Mouse (Mus musculus): ENCODE data around the gene Gm9945. TPM values are rescaled to one million over a fixed set of nuclear protein-coding genes. Genes with fewer than 3 reads are reported as not detected.
A peak's percentile ranks its signal among the peaks of the same experiment; 100 is the strongest.

Gene Gm9945
- total and polyA plus RNA-seq, 2 experiments from 2014 or later = 0.28 TPM; not detected in 1

DNA sequence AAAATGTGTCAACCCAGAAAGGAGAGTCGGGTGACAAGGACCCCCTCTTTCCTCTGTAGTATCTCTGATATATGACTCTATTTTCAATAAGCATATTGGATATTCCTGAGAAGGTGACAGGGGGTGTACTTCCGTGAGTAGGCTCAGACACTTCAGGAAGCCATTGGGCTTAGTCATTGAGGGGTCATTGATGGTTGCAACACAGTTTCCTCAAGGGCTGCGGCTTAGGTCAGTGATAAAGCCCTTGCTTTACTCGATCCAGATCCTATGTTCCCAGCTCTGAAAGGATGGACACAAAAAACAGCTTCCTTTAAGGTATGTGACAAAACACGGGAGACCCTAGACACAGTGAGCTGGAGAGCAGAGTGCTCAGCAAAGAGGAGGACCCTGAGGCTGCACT, 23.8 kb downstream of the Gm9945 start:
- H3K9me3 ChIP-seq (ENCODE audit: low read length) = no peaks in the 10 kb centered on the region
- H3K4me1 ChIP-seq (ENCODE audit: insufficient read depth) = no peaks in the 10 kb centered on the region
- DNase-seq (no peak), ATAC-seq (no peak)
- no peak for TF ChIP-seq CTCF (IDR thresholded peaks at IDR 0.05; ENCODE audit: low read depth)
- no peak overlapping the region for H3K4me2 ChIP-seq (ENCODE audit: low read depth)
- H3K4me3 ChIP-seq (ENCODE audit: low read depth, low read length) = no peak overlapping the region
- no peak overlapping the region for H3K9ac ChIP-seq
- no peaks in the 10 kb centered on the region for H3K36me3 ChIP-seq (ENCODE audit: insufficient read depth)
- 86% methylated on average over 5 of the region's 5 CpGs for WGBS
- H3K27ac ChIP-seq (ENCODE audit: low read depth, low read length) = no peak overlapping the region
- no peaks in the 10 kb centered on the region for H3K27me3 ChIP-seq (ENCODE audit: insufficient read depth, low read length)

DNA sequence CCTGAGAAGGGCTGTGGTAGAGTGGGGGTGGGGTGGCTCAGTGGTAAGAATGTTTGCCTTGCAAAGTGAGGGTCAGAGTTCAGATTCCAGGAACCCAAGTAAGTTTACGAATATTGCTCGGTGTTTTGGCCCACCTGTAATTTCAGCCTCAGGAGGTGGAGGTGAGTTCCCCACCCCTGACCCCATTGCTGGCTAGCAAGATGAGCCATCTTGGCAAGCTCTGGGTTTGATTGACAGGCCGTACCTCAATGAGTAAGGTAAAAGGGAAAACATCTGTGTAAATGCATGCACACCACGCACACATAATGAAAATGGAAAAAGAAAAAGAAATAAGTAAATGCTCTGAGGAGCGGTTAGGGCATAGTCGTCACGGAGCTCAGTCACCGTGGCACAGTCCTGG, 24.4 kb downstream of the Gm9945 start:
- H3K4me1 ChIP-seq (ENCODE audit: insufficient read depth) = no peaks in the 10 kb centered on the region
- no peaks in the 10 kb centered on the region for H3K9me3 ChIP-seq (ENCODE audit: low read length)
- H3K27ac ChIP-seq (ENCODE audit: low read depth, low read length) = no peak overlapping the region
- no peaks in the 10 kb centered on the region for H3K36me3 ChIP-seq (ENCODE audit: insufficient read depth)
- no peaks in the 10 kb centered on the region for H3K27me3 ChIP-seq (ENCODE audit: insufficient read depth, low read length)
- DNase-seq = no peak
- H3K4me2 ChIP-seq (ENCODE audit: low read depth) = no peak overlapping the region
- 96% methylated on average over 8 of the region's 8 CpGs for WGBS
- no peak for TF ChIP-seq CTCF (IDR thresholded peaks at IDR 0.05; ENCODE audit: low read depth)
- no peak for ATAC-seq
- H3K9ac ChIP-seq = no peak overlapping the region
- H3K4me3 ChIP-seq (ENCODE audit: low read depth, low read length) = no peak overlapping the region

DNA sequence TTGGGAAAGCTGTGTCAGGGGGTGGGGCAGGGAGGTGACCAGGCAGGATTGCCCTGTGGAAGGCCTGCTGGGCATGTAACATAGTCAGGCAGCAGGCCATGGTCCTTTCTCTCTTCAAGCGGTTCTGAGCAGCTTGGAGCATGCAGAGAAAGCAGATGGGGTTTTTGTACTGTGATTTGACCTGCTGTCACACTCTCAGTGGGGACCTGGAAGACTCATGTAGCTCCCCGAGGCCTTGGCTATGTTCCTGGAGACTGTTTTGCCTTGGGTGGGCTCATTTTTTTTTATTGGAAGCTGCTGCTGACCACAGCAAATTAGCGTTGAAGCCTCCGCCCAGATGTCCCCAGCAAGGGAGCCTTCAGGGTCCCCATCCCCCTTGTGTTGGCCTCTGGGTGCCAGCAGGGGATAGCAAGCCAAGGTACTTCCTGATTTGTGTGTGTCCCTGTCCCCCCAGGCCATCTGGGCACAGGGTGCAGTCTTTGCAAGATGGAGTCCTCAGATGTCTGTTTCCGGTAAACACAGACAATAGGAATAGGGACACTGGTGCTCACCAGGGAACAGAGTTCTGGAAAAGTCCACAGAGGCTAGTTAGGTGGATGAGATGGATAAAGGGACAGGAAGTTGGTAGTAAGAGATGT, 25.2 kb downstream of the Gm9945 start:
- H3K4me1 ChIP-seq (ENCODE audit: insufficient read depth) = no peaks in the 10 kb centered on the region
- no peaks in the 10 kb centered on the region for H3K9me3 ChIP-seq (ENCODE audit: low read length)
- no peak for TF ChIP-seq CTCF (IDR thresholded peaks at IDR 0.05; ENCODE audit: low read depth)
- no peaks in the 10 kb centered on the region for H3K27me3 ChIP-seq (ENCODE audit: insufficient read depth, low read length)
- no peak overlapping the region for H3K4me2 ChIP-seq (ENCODE audit: low read depth)
- no peak overlapping the region for H3K9ac ChIP-seq
- WGBS = 34% methylated on average over 5 of the region's 5 CpGs
- H3K27ac ChIP-seq (ENCODE audit: low read depth, low read length) = no peak overlapping the region; the same call in 1 of the 2 replicates
- no peaks in the 10 kb centered on the region for H3K36me3 ChIP-seq (ENCODE audit: insufficient read depth)
- DNase-seq = peak; percentile 59
- ATAC-seq = peak; percentile 79
- no peak overlapping the region for H3K4me3 ChIP-seq (ENCODE audit: low read depth, low read length)

DNA sequence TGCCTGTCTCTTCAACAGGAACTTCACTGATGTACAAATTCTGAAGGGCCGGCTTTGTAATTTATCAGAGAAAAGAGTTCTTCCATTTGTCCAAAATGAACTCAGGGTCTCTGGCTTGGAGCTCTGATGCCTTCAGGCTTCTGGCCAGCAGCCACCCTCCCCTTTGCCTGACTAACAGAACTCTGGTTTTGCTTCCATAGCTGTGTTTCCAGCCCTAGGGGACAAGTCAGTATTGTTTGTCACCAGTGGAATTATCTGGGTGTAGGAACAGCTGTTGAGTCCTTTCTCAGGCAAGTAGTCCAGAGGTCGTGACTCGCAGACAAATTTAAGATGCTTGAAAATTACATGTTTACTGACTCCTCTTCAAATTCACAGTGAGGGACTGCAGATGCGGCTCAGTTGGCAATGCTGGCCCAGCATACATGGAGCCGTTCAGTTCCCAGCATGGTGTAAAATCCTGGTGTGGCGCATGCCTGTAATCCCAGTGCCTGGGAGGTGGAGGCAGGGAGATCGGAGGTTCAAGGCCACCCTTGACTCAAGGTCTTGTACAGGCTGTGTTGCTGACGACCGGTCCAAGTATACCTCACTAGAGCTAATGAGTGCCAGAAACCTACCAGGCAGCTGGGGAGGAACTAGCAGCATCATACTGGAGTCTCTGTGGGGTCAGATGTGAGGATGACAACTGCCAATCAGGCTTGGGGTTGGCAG, 27.3 kb downstream of the Gm9945 start:
- Histone ChIP-seq H3K4me3 (ENCODE audit: low read depth, low read length) (no peak overlapping the region), H3K9ac (no peak overlapping the region), H3K9me3 (ENCODE audit: low read length) (no peaks in the 10 kb centered on the region), H3K36me3 (ENCODE audit: insufficient read depth) (no peaks in the 10 kb centered on the region), H3K27ac (ENCODE audit: low read depth, low read length) (no peak overlapping the region), H3K4me2 (ENCODE audit: low read depth) (no peak overlapping the region), H3K4me1 (ENCODE audit: insufficient read depth) (no peaks in the 10 kb centered on the region), H3K27me3 (ENCODE audit: insufficient read depth, low read length) (no peaks in the 10 kb centered on the region)
- no peak for DNase-seq
- no peak for ATAC-seq
- WGBS = 82% methylated on average over 9 of the region's 9 CpGs
- TF ChIP-seq CTCF (IDR thresholded peaks at IDR 0.05; ENCODE audit: low read depth) = no peak

DNA sequence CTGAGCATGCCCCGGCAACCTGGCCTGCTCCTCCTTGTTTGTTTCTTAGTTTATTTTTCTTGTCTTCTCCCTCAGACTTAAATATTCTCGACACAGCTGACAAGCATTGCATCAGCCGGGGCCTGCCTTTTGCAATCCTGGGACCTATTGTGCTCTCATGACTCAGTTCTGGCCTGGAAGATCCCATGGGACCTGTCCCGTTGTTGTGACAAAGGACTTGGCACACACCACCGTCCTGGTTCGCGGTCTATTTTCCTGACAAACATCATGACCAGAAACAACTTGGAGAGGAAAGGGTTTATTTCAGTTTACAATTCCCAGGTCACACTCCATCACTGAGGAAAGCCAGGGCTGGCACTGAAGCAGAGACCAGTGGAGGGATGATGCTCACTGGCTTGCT, 28.2 kb downstream of the Gm9945 start:
- Histone ChIP-seq H3K9ac (no peak overlapping the region), H3K4me1 (ENCODE audit: insufficient read depth) (no peaks in the 10 kb centered on the region), H3K4me3 (ENCODE audit: low read depth, low read length) (no peak overlapping the region), H3K9me3 (ENCODE audit: low read length) (no peaks in the 10 kb centered on the region), H3K4me2 (ENCODE audit: low read depth) (no peak overlapping the region), H3K36me3 (ENCODE audit: insufficient read depth) (no peaks in the 10 kb centered on the region), H3K27me3 (ENCODE audit: insufficient read depth, low read length) (no peaks in the 10 kb centered on the region), H3K27ac (ENCODE audit: low read depth, low read length) (no peak overlapping the region)
- ATAC-seq = no peak
- 62% methylated on average over 7 of the region's 7 CpGs for WGBS
- no peak for DNase-seq
- no peak for TF ChIP-seq CTCF (IDR thresholded peaks at IDR 0.05; ENCODE audit: low read depth)

DNA sequence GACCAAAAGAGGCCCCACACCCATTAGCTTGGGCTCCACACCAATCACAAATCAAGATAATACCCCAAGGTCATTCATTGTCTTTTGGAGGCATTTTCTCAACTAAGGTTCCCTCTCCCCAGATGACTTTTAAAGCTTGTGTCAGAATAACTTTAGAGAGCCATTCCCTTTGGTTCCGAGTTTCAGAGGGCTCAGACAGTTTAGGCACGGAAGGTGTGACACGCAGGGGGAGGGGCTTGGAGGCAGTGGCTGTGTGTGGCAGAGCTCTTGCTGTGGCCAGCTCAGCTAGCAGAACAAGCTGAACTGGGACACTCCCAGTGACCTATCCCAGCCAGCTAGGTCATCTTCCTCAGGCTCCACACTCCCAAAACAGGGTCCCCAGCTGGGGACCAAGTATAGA, 28.6 kb downstream of the Gm9945 start:
- no peak for TF ChIP-seq CTCF (IDR thresholded peaks at IDR 0.05; ENCODE audit: low read depth)
- no peak overlapping the region for H3K4me2 ChIP-seq (ENCODE audit: low read depth)
- H3K4me3 ChIP-seq (ENCODE audit: low read depth, low read length) = no peak overlapping the region
- H3K9me3 ChIP-seq (ENCODE audit: low read length) = no peaks in the 10 kb centered on the region
- WGBS = 74% methylated on average over 3 of the region's 3 CpGs
- no peaks in the 10 kb centered on the region for H3K27me3 ChIP-seq (ENCODE audit: insufficient read depth, low read length)
- no peaks in the 10 kb centered on the region for H3K36me3 ChIP-seq (ENCODE audit: insufficient read depth)
- no peak for DNase-seq
- no peaks in the 10 kb centered on the region for H3K4me1 ChIP-seq (ENCODE audit: insufficient read depth)
- no peak for ATAC-seq
- H3K9ac ChIP-seq = no peak overlapping the region
- H3K27ac ChIP-seq (ENCODE audit: low read depth, low read length) = no peak overlapping the region

DNA sequence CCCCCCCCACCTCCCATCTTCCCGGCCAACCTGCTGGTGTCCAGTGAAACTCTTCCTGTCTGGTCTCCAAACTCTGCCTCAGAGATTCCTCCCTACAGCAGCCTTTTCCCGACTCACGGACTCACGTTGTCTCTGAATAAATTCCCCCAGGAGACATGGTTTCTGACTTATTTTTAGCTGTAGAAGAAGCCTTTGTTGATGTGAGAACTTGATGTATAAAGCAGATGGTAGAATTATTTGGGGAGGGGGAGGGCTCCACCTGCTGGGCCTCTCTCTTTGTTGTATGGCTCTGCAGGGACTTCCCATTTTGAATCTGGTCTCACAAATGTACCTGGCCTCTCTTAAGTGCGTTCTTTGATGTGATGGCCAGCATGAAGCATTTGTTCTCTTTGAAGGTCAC, 30.4 kb downstream of the Gm9945 start:
- Histone ChIP-seq H3K9ac (no peak overlapping the region), H3K27me3 (ENCODE audit: insufficient read depth, low read length) (no peaks in the 10 kb centered on the region), H3K4me2 (ENCODE audit: low read depth) (no peak overlapping the region), H3K27ac (ENCODE audit: low read depth, low read length) (no peak overlapping the region), H3K9me3 (ENCODE audit: low read length) (no peaks in the 10 kb centered on the region), H3K4me3 (ENCODE audit: low read depth, low read length) (no peak overlapping the region), H3K36me3 (ENCODE audit: insufficient read depth) (no peaks in the 10 kb centered on the region), H3K4me1 (ENCODE audit: insufficient read depth) (no peaks in the 10 kb centered on the region)
- ATAC-seq = no peak
- WGBS = 43% methylated on average over 5 of the region's 5 CpGs
- no peak for DNase-seq
- TF ChIP-seq CTCF (IDR thresholded peaks at IDR 0.05; ENCODE audit: low read depth) = no peak

Measured in forebrain, postnatal 0 days (tissue).